Mouse (Mus musculus) CH12.LX (cell line): Measurements from ENCODE around the gene Hint3. TPM values are rescaled to one million over a fixed set of nuclear protein-coding genes. Genes with fewer than 3 reads are reported as not detected.

ENCODE experiments used
- DNase-seq: peaks from one replicate; pipeline ENCODE4 v3.0.0-alpha.2; 2013; ENCODE audit errors: extremely low read depth
- H3K27ac ChIP-seq: 2 replicates; pipeline ENCODE4 v1.5.1; 2012; ENCODE audit warnings: low read depth, mild to moderate bottlenecking, control low read depth, moderate library complexity; ENCODE audit not compliant: insufficient read depth
- H3K27me3 ChIP-seq: replicated peaks from 2 replicates; pipeline ENCODE3; 2012; ENCODE audit warnings: inconsistent platforms
- H3K36me3 ChIP-seq, 2 experiments: replicated peaks in 1 of 2; 2 replicates each; pipeline versions ENCODE3 to v1.6.1; 2012; ENCODE audit warnings: inconsistent platforms in 1 of 2, low read length in 1 of 2, mild to moderate bottlenecking in 1 of 2, mixed read lengths in 1 of 2, moderate library complexity in 1 of 2; ENCODE audit not compliant: control insufficient read depth in 1 of 2, insufficient read depth in 1 of 2
- H3K4me1 ChIP-seq, 2 experiments: 2 replicates each; pipeline ENCODE4 v1.6.1; 2012; ENCODE audit warnings: inconsistent platforms in 1 of 2, moderate library complexity in 1 of 2; ENCODE audit not compliant: insufficient read depth in 2 of 2, control insufficient read depth in 1 of 2
- H3K4me2 ChIP-seq: 2 replicates; pipeline ENCODE4 v1.6.1; 2012; ENCODE audit warnings: low read depth, mild to moderate bottlenecking, control low read depth; ENCODE audit not compliant: poor library complexity, insufficient read depth, severe bottlenecking
- H3K4me3 ChIP-seq, 3 experiments: fragments of 150-350 bp in 1 of 3; sonication (generic) in 1 of 3; replicated peaks in 1 of 3; 2 replicates each; pipeline versions ENCODE3 to v1.5.1; 2011 to 2012; ENCODE audit warnings: low read depth in 2 of 3, low read length in 2 of 3, mild to moderate bottlenecking in 2 of 3, moderate library complexity in 2 of 3, control low read depth in 1 of 3, improper control_type of control experiment in 1 of 3, inconsistent platforms in 1 of 3, mixed read lengths in 1 of 3; ENCODE audit not compliant: poor library complexity in 1 of 3
- H3K79me2 ChIP-seq: replicated peaks from 2 replicates; pipeline ENCODE4 v1.6.1; 2012; ENCODE audit warnings: mild to moderate bottlenecking, moderate library complexity; ENCODE audit not compliant: control insufficient read depth, poor library complexity, insufficient read depth, severe bottlenecking; ENCODE audit errors: extremely low read depth
- H3K9ac ChIP-seq: 2 replicates; pipeline ENCODE4 v1.6.1; 2012; ENCODE audit warnings: low read depth, mild to moderate bottlenecking, control low read depth, moderate library complexity; ENCODE audit not compliant: insufficient read depth
- H3K9me3 ChIP-seq: replicated peaks from 2 replicates; pipeline ENCODE3; 2012; ENCODE audit warnings: low read length, inconsistent platforms, mixed read lengths
- BHLHE40 ChIP-seq: IDR thresholded peaks from 2 replicates; pipeline ENCODE4 v1.6.1; 2011; ENCODE audit warnings: mild to moderate bottlenecking, low read depth, low read length, improper control_type of control experiment
- CHD1 ChIP-seq: IDR thresholded peaks from 2 replicates; pipeline ENCODE4 v1.6.1; 2012; ENCODE audit warnings: low read depth, low read length, improper control_type of control experiment, inconsistent platforms
- CTCF ChIP-seq, 2 experiments: IDR thresholded peaks in 1 of 2; conservative IDR thresholded peaks in 1 of 2; 2 replicates each; pipeline ENCODE4 v1.5.1; 2011 to 2012; ENCODE audit warnings: low read depth in 2 of 2, low read length in 2 of 2, improper control_type of control experiment in 1 of 2, inconsistent platforms in 1 of 2, mild to moderate bottlenecking in 1 of 2, moderate library complexity in 1 of 2
- ELF1 ChIP-seq: IDR thresholded peaks from 2 replicates; pipeline ENCODE4 v1.6.1; 2014; ENCODE audit warnings: low read depth, mild to moderate bottlenecking, inconsistent platforms, low read length, improper control_type of control experiment
- GABPA ChIP-seq: IDR thresholded peaks from 2 replicates; pipeline ENCODE4 v1.6.1; 2012; ENCODE audit warnings: low read depth, low read length, improper control_type of control experiment, inconsistent platforms; ENCODE audit not compliant: insufficient replicate concordance
- JUN ChIP-seq: IDR thresholded peaks from 2 replicates; pipeline ENCODE4 v1.6.1; 2011; ENCODE audit warnings: low read depth, mild to moderate bottlenecking, low read length, improper control_type of control experiment, moderate library complexity; ENCODE audit not compliant: insufficient read depth
- MAX ChIP-seq: IDR thresholded peaks from 2 replicates; pipeline ENCODE4 v1.6.1; 2011; ENCODE audit warnings: low read length, improper control_type of control experiment
- MAZ ChIP-seq: IDR thresholded peaks from 2 replicates; pipeline ENCODE4 v1.6.1; 2012; ENCODE audit warnings: low read depth, mild to moderate bottlenecking, inconsistent platforms, low read length, improper control_type of control experiment, moderate library complexity
- MEF2A ChIP-seq: IDR thresholded peaks from 2 replicates; pipeline ENCODE4 v1.6.1; 2014; ENCODE audit warnings: low read depth, mild to moderate bottlenecking, inconsistent platforms, low read length, improper control_type of control experiment, borderline replicate concordance
- MXI1 ChIP-seq: IDR thresholded peaks from 2 replicates; pipeline ENCODE4 v1.6.1; 2011; ENCODE audit warnings: mild to moderate bottlenecking, low read depth, low read length, improper control_type of control experiment
- NELFE ChIP-seq: IDR thresholded peaks from 2 replicates; pipeline ENCODE4 v1.6.1; 2011; ENCODE audit warnings: low read depth, low read length, improper control_type of control experiment
- NRF1 ChIP-seq: IDR thresholded peaks from 2 replicates; pipeline ENCODE4 v1.6.1; 2014; ENCODE audit warnings: low read depth, mild to moderate bottlenecking, inconsistent platforms, low read length, improper control_type of control experiment, moderate library complexity
- POLR2AphosphoS2 ChIP-seq: IDR thresholded peaks from 2 replicates; pipeline ENCODE4 v1.6.1; 2011; ENCODE audit warnings: low read depth, low read length, improper control_type of control experiment
- RAD21 ChIP-seq: IDR thresholded peaks from 2 replicates; pipeline ENCODE4 v1.6.1; 2011; ENCODE audit warnings: low read depth, mild to moderate bottlenecking, low read length, improper control_type of control experiment, moderate library complexity
- SMC3 ChIP-seq: IDR thresholded peaks from 2 replicates; pipeline ENCODE4 v1.6.1; 2011; ENCODE audit warnings: low read depth, low read length, improper control_type of control experiment
- TBP ChIP-seq: conservative IDR thresholded peaks from 2 replicates; pipeline ENCODE4 v1.6.1; 2011; ENCODE audit warnings: low read depth, low read length, improper control_type of control experiment
- ZKSCAN1 ChIP-seq: IDR thresholded peaks from 2 replicates; pipeline ENCODE4 v1.6.1; 2012; ENCODE audit warnings: low read depth, inconsistent platforms, low read length, improper control_type of control experiment, borderline replicate concordance
- ZNF384 ChIP-seq: IDR thresholded peaks from 2 replicates; pipeline ENCODE4 v1.6.1; 2012; ENCODE audit warnings: low read depth, low read length, improper control_type of control experiment, inconsistent platforms
- dilution Hi-C: fragments of 300-500 bp; cut with MboI; formaldehyde crosslinking; loops from 2 replicates; pipeline ENCODE4 v1.14.3; 2020; ENCODE audit warnings: low sequenced_read_pairs; ENCODE audit not compliant: extremely low pct_unique_long_range_greater_than_20kb, extremely low pct_ligation_motif_present
- in situ Hi-C: fragments of 300-500 bp; cut with MboI; formaldehyde crosslinking; loops from 3 replicates; pipeline ENCODE4 v1.14.3; 2019; ENCODE audit warnings: low sequenced_read_pairs, low pct_ligation_motif_present, low pct_unique_long_range_greater_than_20kb, mixed read lengths
- polyA plus RNA-seq: library from polyadenylated mRNA; unstranded; fragments of >175 nt; gene quantifications from 2 replicates; pipeline ENCODE4 v1.2.1, GENCODE M21; 2012; ENCODE audit warnings: low read depth; ENCODE audit not compliant: insufficient read length
- total RNA-seq, 2 experiments: library from RNA; depleted of rRNA; stranded (reverse); fragments of 300-350 nt in 1 of 2; fragments of >200 nt in 1 of 2; gene quantifications; 2 replicates each; pipeline ENCODE4 v1.2.3; 2012 to 2014

The Hint3 gene
- total and polyA plus RNA-seq, 3 experiments = 10.3 to 16.1 (median 14.2) TPM

- no peak overlapping the region for H3K4me3 ChIP-seq
- H3K9me3 ChIP-seq = peaks cover 13% of the 10 kb centered on the region
- TF ChIP-seq GABPA = no peak
- no peak for TF ChIP-seq NELFE
- no peak for TF ChIP-seq MAX
- TF ChIP-seq ZNF384 = no peak
- TF ChIP-seq ELF1 = no peak
- no peak for TF ChIP-seq POLR2AphosphoS2
- TF ChIP-seq RAD21 = no peak
- no peak for TF ChIP-seq JUN
- no peak for TF ChIP-seq MXI1
- no peak for TF ChIP-seq ZKSCAN1
- TF ChIP-seq TBP = no peak
- no peak for TF ChIP-seq MEF2A
- TF ChIP-seq MAZ = no peak
- TF ChIP-seq NRF1 = no peak
- no peak for TF ChIP-seq CHD1
- no peak for TF ChIP-seq BHLHE40
- in situ Hi-C loops = no loop called here
- H3K79me2 ChIP-seq = no peaks in the 10 kb centered on the region
- no peak overlapping the region for H3K4me2 ChIP-seq
- no peak for DNase-seq
- H3K27ac ChIP-seq = no peak overlapping the region
- peaks cover 0 to 3% of the 10 kb centered on the region in 2 experiments for H3K36me3 ChIP-seq
- no peaks in the 10 kb centered on the region for H3K27me3 ChIP-seq
- peaks cover 0 to 10% of the 10 kb centered on the region in 2 experiments; a peak in 1 of 4 replicates for H3K4me1 ChIP-seq
- dilution Hi-C loops = no loop called here
- no peak overlapping the region for H3K9ac ChIP-seq
Measured at GRCm38 (mm10) chr10:30632718-30633117, 3.3 kb upstream of the Hint3 start.

DNA sequence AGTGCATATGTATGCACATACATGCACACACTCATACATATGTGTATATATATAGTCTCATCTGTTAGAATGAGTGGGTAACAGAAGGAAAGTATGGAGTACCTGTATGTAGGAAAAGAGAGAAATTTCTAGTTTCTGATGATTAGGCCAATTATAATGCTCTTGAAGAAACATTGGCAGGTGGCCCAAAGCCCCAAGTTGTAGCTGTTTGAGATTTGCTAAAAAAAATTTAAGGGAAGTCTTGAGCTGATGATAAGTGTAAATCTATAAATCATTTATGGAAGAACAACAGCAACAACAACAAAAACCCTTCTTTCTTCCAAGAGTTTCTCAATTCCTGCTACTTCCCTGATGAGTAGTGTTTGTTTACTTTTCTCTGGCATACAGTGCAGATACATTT lies 545 bp upstream of the Hint3 start:
- Histone ChIP-seq H3K36me3 (peaks cover 0 to 3% of the 10 kb centered on the region in 2 experiments), H3K79me2 (no peaks in the 10 kb centered on the region), H3K27me3 (no peaks in the 10 kb centered on the region), H3K4me3 (no peak overlapping the region), H3K9me3 (peaks cover 13% of the 10 kb centered on the region), H3K4me2 (no peak overlapping the region), H3K9ac (no peak overlapping the region), H3K4me1 (peaks cover 3 to 32% of the 10 kb centered on the region in 2 experiments; a peak in 3 of 4 replicates), H3K27ac (no peak overlapping the region)
- in situ Hi-C loops = no loop called here
- TF ChIP-seq SMC3 (no peak), CTCF (conservative IDR thresholded peaks at IDR 0.05 in 1 of 2, IDR thresholded peaks at IDR 0.05 in 1 of 2; ENCODE audit: low read depth in 2 of 2, low read length in 2 of 2) (no peak)
- DNase-seq = no peak
- dilution Hi-C loops = no loop called here
